Mouse (Mus musculus): ENCODE measurements around the gene Gm21983. TPM values are rescaled to one million over a fixed set of nuclear protein-coding genes. Genes with fewer than 3 reads are reported as not detected.

Gm21983 gene
- total and polyA plus RNA-seq, 2 experiments from 2014 or later: not detected

GRCm38 (mm10) chr7:27195681-27196611 is 15.1 kb upstream of the Gm21983 start, which contains the start of the genes BC024978 and Snrpa:
Gene BC024978, plus strand, starts transcription at chr7:27195781.
Gene Snrpa, minus strand, starts transcription at chr7:27196271.
- Histone ChIP-seq H3K4me3 (ENCODE audit: low read depth, low read length) (peak within 1 kb of the TSS; percentile 83), H3K9ac (replicated peaks; ENCODE audit: low read depth, low read length) (peak within 1 kb of the TSS; percentile 90), H3K4me1 (ENCODE audit: control insufficient read depth, insufficient read depth) (peaks cover 13% of the 10 kb centered on the region), H3K36me3 (replicated peaks; ENCODE audit: control insufficient read depth, insufficient read depth, low read length) (peaks cover 32% of the 10 kb centered on the region), H3K9me3 (replicated peaks; ENCODE audit: control insufficient read depth, low read length) (no peaks in the 10 kb centered on the region), H3K4me2 (ENCODE audit: low read depth, low read length) (peak within 1 kb of the TSS; percentile 70), H3K27me3 (ENCODE audit: control insufficient read depth, insufficient read depth, low read length) (no peaks in the 10 kb centered on the region), H3K27ac (ENCODE audit: low read depth) (peak within 1 kb of the TSS; percentile 99)
- TF ChIP-seq EP300 (IDR thresholded peaks at IDR 0.05; ENCODE audit: low read depth) (peak; percentile 30; the same call in 1 of the 2 replicates), CTCF (IDR thresholded peaks at IDR 0.05; ENCODE audit: low read depth) (no peak)
- ATAC-seq (ENCODE audit: insufficient read depth, low read depth): peak; percentile 98
- under 1% methylated on average over 63 of the region's 64 CpGs for WGBS
- peak; percentile 100 for DNase-seq (ENCODE audit: low spot score)

GRCm38 (mm10) chr7:27193731-27194130 is 12.8 kb upstream of the Gm21983 start:
- 77% methylated on average over 4 of the region's 4 CpGs for WGBS
- no peak overlapping the region for H3K9ac ChIP-seq (replicated peaks; ENCODE audit: low read depth, low read length)

GRCm38 (mm10) chr7:27192434-27192833 is 11.5 kb upstream of the Gm21983 start:
- WGBS: 92% methylated on average over 5 of the region's 5 CpGs
- DNase-seq (ENCODE audit: low spot score) (no peak), ATAC-seq (ENCODE audit: insufficient read depth, low read depth) (no peak)
- peaks cover 65% of the 10 kb centered on the region for H3K36me3 ChIP-seq (replicated peaks; ENCODE audit: control insufficient read depth, insufficient read depth, low read length)
- H3K27ac ChIP-seq (ENCODE audit: low read depth): no peak overlapping the region
- no peaks in the 10 kb centered on the region for H3K27me3 ChIP-seq (ENCODE audit: control insufficient read depth, insufficient read depth, low read length)
- H3K4me3 ChIP-seq (ENCODE audit: low read depth, low read length): no peak overlapping the region
- H3K4me1 ChIP-seq (ENCODE audit: control insufficient read depth, insufficient read depth): peaks cover 13% of the 10 kb centered on the region
- no peak overlapping the region for H3K9ac ChIP-seq (replicated peaks; ENCODE audit: low read depth, low read length)
- TF ChIP-seq CTCF (IDR thresholded peaks at IDR 0.05; ENCODE audit: low read depth): no peak
- TF ChIP-seq EP300 (IDR thresholded peaks at IDR 0.05; ENCODE audit: low read depth): no peak
- H3K9me3 ChIP-seq (replicated peaks; ENCODE audit: control insufficient read depth, low read length): no peaks in the 10 kb centered on the region
- no peak overlapping the region for H3K4me2 ChIP-seq (ENCODE audit: low read depth, low read length)

More at GRCm38 (mm10) chr7:27193731-27194130, 12.8 kb upstream of the Gm21983 start:
- peaks cover 52% of the 10 kb centered on the region for H3K36me3 ChIP-seq (replicated peaks; ENCODE audit: control insufficient read depth, insufficient read depth, low read length)
- no peaks in the 10 kb centered on the region for H3K9me3 ChIP-seq (replicated peaks; ENCODE audit: control insufficient read depth, low read length)
- H3K27me3 ChIP-seq (ENCODE audit: control insufficient read depth, insufficient read depth, low read length): no peaks in the 10 kb centered on the region
- ATAC-seq (ENCODE audit: insufficient read depth, low read depth): no peak
- no peak overlapping the region for H3K4me2 ChIP-seq (ENCODE audit: low read depth, low read length)
- TF ChIP-seq EP300 (IDR thresholded peaks at IDR 0.05; ENCODE audit: low read depth) (no peak), CTCF (IDR thresholded peaks at IDR 0.05; ENCODE audit: low read depth) (no peak)
- H3K4me3 ChIP-seq (ENCODE audit: low read depth, low read length): no peak overlapping the region
- DNase-seq (ENCODE audit: low spot score): no peak
- no peak overlapping the region for H3K27ac ChIP-seq (ENCODE audit: low read depth)
- peaks cover 13% of the 10 kb centered on the region for H3K4me1 ChIP-seq (ENCODE audit: control insufficient read depth, insufficient read depth)

- Histone ChIP-seq H3K27me3 (ENCODE audit: control insufficient read depth, insufficient read depth, low read length) (no peaks in the 10 kb centered on the region), H3K4me3 (ENCODE audit: low read depth, low read length) (no peak overlapping the region), H3K27ac (ENCODE audit: low read depth) (no peak overlapping the region), H3K9me3 (replicated peaks; ENCODE audit: control insufficient read depth, low read length) (no peaks in the 10 kb centered on the region), H3K9ac (replicated peaks; ENCODE audit: low read depth, low read length) (no peak overlapping the region), H3K4me1 (ENCODE audit: control insufficient read depth, insufficient read depth) (no peaks in the 10 kb centered on the region), H3K4me2 (ENCODE audit: low read depth, low read length) (no peak overlapping the region), H3K36me3 (replicated peaks; ENCODE audit: control insufficient read depth, insufficient read depth, low read length) (peaks cover 94% of the 10 kb centered on the region)
- WGBS: 96% methylated on average over 10 of the region's 10 CpGs
- TF ChIP-seq EP300 (IDR thresholded peaks at IDR 0.05; ENCODE audit: low read depth) (no peak), CTCF (IDR thresholded peaks at IDR 0.05; ENCODE audit: low read depth) (peak; percentile 24)
- no peak for ATAC-seq (ENCODE audit: insufficient read depth, low read depth)
- DNase-seq (ENCODE audit: low spot score): no peak
These were observed 8.5 kb upstream of the Gm21983 start for GRCm38 (mm10) chr7:27189271-27189931.

GRCm38 (mm10) chr7:27185986-27186385 is 5.1 kb upstream of the Gm21983 start:
- H3K4me3 ChIP-seq (ENCODE audit: low read depth, low read length): no peak overlapping the region
- peaks cover 69% of the 10 kb centered on the region for H3K36me3 ChIP-seq (replicated peaks; ENCODE audit: control insufficient read depth, insufficient read depth, low read length)
- ATAC-seq (ENCODE audit: insufficient read depth, low read depth) (no peak), DNase-seq (ENCODE audit: low spot score) (no peak)
- no peak overlapping the region for H3K27ac ChIP-seq (ENCODE audit: low read depth)
- no peaks in the 10 kb centered on the region for H3K27me3 ChIP-seq (ENCODE audit: control insufficient read depth, insufficient read depth, low read length)
- H3K4me1 ChIP-seq (ENCODE audit: control insufficient read depth, insufficient read depth): no peaks in the 10 kb centered on the region
- TF ChIP-seq EP300 (IDR thresholded peaks at IDR 0.05; ENCODE audit: low read depth) (no peak), CTCF (IDR thresholded peaks at IDR 0.05; ENCODE audit: low read depth) (no peak)
- H3K4me2 ChIP-seq (ENCODE audit: low read depth, low read length): no peak overlapping the region
- H3K9me3 ChIP-seq (replicated peaks; ENCODE audit: control insufficient read depth, low read length): no peaks in the 10 kb centered on the region
- H3K9ac ChIP-seq (replicated peaks; ENCODE audit: low read depth, low read length): no peak overlapping the region
- 91% methylated on average over 5 of the region's 5 CpGs for WGBS

All from heart, postnatal 0 days (tissue).